Mouse (Mus musculus): Measurements from ENCODE around the gene Stn1.

Stn1 gene

GRCm38 (mm10) chr19:47545055-47545454 lies 7.7 kb upstream of the Stn1 start:
- no peak for DNase-seq (ENCODE audit: low spot score)

GRCm38 (mm10) chr19:47542441-47542840 lies 5.1 kb upstream of the Stn1 start:
- no peak for DNase-seq (ENCODE audit: low spot score)

- DNase-seq (ENCODE audit: low spot score): peak; percentile 47
These were observed 1.5 kb upstream of the Stn1 start for GRCm38 (mm10) chr19:47538801-47539200.

DNA sequence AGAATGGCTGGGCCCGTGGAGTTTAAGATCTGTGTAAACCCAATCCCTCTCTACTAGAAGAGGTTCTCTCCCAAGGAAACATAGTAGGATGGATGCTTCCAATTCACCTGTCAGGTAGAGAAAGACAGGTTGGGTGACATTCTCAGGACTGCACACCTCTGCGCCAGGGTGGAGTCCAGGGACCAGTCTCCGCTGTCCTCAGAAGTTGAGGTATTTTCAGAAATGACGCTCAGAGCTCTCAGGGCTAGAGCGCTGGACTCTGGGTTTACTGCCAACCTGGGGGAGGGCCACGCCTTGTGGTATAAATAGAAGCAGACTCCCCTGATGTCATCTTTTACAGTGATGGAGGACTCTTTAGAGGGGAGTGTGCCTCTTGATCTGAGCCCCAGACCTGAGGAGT lies 572 bp upstream of the Stn1 start:
- peak; percentile 75 for DNase-seq (ENCODE audit: low spot score)

DNA sequence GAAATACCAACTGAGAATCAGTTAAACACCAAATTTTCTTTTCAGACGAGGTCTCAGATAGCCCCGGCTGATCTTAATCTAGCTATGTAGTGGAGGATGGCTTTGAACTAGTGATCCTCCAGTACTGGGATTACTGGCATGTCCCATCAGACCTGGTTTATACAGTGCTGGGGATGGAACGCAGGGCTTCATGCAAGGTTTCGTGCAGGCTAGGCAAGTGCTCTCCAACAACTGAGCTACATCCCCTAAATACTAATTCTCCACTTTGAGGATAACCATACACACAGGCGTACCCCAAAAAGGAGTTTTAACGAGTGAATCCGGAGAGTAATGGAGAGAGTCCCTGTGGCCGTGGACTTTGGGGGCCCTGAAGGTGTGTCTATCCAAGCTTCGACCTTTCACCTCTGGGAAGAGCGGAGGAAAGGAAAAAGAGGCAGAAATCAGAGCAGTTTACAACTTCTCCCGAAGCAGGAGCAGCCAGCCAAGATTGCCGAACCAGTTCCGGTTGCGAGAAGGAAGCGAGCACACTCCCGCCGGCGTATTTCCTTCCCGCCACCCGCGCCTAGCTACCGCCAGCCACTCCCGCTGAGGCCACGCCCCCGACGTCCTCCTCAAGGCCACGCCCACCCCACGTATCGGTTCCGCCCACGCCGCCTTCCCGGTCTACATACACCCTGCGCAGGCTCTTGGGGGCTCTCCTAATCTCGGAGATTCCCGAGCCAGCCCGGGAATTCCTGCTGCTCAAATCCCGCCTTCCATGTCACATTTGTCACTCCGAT lies 597 bp downstream of the Stn1 start:
- peak; percentile 99 for DNase-seq (ENCODE audit: low spot score)

DNA sequence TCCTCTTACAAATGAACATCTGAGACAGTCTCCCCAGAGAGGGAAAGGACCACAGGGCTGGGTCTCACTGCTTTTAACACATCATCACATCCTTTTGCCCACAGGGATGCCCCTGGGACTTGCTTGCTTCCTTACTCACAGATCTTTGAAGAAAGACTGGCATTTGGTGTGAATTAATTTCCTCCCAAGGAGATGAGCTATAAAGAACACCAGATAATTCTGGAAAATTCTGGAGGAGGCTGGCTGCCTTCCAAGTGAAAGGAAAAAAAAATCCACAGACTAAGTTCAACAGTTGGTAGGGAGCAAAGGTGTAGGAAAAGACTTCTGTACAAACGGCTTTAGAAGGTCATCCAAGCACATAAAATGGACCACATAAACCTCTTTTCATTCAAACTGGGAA lies 3.2 kb downstream of the Stn1 start:
- peak; percentile 54 for DNase-seq (ENCODE audit: low spot score)

DNA sequence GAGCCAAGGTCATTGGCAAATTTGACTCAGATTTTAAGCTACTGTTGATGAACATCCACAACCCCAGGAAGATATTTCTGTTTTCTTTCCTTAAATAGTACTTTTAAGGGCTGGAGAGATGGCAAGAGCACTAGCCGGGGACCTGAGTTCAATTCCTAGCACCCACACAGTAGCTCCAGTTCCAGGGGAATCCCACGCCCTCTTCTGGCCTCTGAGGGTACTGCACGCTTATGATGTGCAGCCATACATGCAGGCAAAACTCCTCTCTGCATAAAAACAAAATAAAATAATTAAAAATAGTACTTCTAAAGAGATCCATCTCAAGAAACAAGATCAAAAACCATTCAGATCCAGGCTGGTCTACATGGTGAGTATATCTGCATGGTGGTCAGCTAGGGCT lies 4.9 kb downstream of the Stn1 start:
- DNase-seq (ENCODE audit: low spot score): no peak

GRCm38 (mm10) chr19:47531309-47531708 lies 6.0 kb downstream of the Stn1 start:
- DNase-seq (ENCODE audit: low spot score): no peak

GRCm38 (mm10) chr19:47526239-47526986 lies 10.9 kb downstream of the Stn1 start:
- peak; percentile 42 for DNase-seq (ENCODE audit: low spot score)

DNA sequence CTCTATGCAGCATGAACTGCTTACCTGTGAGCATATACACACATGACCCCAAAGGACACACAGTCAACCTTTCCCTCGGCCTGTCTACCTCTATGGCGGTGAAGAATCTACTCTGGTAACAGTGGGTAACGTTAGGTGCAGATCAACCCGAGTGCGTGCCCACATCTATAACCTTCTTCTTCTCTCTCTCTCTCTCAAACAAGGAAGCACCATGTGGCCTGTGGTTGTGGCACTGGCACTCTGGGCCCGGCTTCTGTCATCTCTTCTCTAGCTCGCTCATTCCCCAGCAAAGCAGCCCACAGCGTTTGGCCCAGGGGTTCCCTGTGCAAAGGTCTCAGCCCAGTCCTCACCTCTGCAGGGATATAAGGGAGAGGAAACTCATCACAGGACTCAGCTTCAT lies 12.4 kb downstream of the Stn1 start:
- DNase-seq (ENCODE audit: low spot score): no peak

- peak; percentile 51 for DNase-seq (ENCODE audit: low spot score)
These were observed 15.9 kb downstream of the Stn1 start for GRCm38 (mm10) chr19:47521403-47521802.

DNA sequence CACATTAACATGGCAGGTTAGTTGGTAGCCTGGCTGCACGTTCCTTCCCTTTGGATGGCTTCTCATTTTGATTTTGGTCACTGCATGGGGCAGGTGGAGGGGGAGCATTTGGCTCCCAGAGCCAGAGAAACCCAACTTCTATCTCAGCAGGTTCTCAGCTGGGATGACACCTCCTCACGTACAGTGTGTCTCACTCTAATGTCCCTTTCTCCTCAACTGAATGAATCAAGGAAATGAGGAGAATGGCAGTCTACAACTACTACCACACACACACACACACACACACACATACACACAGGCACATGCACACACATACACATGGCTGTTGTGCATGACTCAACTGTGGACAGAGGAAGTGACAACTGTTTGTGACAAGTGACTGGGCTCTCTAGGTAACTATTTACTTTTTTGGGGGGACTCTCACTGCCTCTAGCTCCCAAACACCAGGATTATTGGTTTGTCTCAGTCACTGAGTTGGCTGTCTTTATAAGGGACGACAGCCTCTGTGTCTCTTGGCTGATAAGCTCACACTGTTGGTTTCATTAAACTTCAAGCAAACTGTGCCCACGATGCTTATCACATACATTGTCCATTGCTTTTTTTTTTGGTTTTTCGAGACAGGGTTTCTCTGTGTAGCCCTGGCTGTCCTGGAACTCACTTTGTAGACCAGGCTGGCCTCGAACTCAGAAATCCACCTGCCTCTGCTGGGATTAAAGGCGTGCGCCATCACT lies 18.0 kb downstream of the Stn1 start:
- no peak for DNase-seq (ENCODE audit: low spot score)

DNA sequence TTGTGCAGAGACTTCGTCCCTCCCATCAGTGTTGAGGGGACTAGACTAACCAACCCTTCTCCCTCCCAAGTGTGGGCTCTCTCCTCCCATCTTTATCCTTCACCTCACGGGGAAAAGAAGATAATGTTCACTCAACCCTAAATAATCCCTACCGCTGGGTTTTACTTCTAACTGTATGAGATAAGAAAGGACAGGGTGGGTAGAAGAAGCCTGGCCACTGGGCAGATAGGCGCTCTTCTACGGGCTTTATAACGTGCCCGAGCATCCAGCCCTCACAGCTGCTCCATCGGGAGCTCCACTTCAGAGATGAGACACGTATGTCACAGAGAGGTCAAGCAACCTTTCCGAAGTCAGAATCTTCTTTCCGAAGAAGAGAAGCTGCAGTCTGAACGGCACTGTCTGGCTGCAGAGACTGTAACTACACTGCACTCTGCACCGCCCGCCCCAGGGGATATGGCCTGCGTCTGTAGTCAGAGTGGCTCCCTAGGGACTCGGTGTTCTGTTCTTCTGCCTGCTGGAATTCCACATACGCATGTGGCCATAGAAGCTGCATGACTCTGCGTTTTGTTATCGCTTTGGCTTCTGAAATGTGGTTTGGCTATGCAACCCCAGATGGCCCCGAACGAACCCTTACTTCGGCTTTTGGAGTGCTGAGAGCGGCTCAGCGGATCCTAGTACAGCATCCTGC lies 18.7 kb downstream of the Stn1 start:
- peak; percentile 91 for DNase-seq (ENCODE audit: low spot score)

GRCm38 (mm10) chr19:47517570-47517969 lies 19.7 kb downstream of the Stn1 start:
- DNase-seq (ENCODE audit: low spot score): no peak

DNA sequence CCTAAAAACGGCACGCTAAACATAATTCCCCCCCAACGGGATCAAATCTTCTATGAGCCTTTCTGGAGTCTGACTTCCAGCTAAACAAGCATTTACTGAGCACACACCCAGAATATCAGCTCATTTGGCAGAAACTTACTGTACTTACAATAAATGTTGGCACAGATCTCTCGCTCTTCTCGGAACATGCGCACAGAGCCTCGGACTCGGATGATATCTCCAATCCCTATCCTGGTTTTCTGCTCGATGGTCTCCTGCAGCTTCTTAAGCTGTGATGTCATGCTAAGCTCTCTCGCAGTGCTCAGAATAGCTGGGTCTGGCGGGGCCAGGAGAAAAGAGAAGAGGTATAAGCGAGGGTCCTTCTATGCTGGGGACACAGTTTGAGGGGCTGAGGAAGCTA lies 20.4 kb downstream of the Stn1 start:
- peak; percentile 35 for DNase-seq (ENCODE audit: low spot score)

DNA sequence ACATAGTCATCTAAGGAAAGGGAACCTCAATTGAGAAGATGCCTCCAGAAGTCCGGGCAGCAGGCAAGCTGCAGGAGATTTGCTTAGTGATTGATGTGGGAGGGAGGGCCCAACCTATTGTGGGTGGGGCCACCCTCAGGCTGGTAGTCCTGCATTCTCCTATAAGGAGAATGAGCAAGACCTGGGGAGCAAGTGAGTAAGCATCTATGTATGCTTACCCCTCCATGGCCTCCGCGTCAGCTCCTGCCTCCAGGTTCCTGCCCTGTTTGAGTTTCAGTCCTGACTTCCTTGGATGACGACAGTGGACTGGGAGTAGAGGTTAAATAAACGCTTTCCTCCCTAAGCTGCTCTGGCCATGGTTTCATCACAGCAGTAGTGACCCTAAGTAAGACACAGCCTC lies 22.2 kb downstream of the Stn1 start:
- no peak for DNase-seq (ENCODE audit: low spot score)

DNA sequence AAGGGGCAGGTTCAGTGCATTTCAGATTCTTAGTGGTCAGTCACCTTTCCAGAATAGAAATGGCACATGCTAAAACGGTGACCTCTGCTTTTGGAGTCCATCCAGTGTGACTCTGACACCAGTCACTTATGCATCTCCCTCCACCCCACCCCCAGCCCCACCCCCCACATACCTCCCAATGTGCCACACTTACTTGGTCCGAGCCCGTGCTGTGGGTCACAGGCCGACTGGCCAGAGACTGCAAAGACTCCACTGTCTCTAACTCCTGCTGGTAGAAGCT lies 23.7 kb downstream of the Stn1 start:
- no peak for DNase-seq (ENCODE audit: low spot score)

GRCm38 (mm10) chr19:47512794-47513617 lies 24.3 kb downstream of the Stn1 start:
- DNase-seq (ENCODE audit: low spot score): no peak

- no peak for DNase-seq (ENCODE audit: low spot score)
These were observed 25.3 kb downstream of the Stn1 start for GRCm38 (mm10) chr19:47511958-47512357.

DNA sequence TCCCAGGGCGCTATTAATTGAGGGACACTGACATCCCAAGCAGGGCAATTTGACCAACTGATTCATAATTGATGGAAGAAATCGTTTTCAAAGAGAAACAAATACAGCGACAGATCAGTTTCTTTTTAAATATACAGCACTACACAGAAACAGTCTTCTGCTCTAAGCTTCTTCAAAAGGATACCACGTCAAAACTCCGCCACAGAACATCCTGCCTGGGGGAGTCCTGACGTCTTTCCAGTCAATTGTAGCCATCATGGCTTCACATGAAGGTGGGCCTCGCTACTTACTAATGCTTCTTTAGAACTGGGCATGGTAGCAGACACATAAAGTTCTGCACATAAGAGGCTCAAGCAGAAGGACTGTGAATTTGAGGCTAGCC lies 26.0 kb downstream of the Stn1 start:
- DNase-seq (ENCODE audit: low spot score): no peak

- DNase-seq (ENCODE audit: low spot score): no peak
These were observed 26.6 kb downstream of the Stn1 start for GRCm38 (mm10) chr19:47510473-47511293.
